Mouse (Mus musculus) cerebellum, adult 2 months (tissue): Measurements from ENCODE around the gene Gm17093.
"Not testable (repeated sequence)": the region's sequence is repeated elsewhere in the genome, so short reads cannot be mapped to it uniquely, and the experiment has no call there.

Experiments used
- CTCF ChIP-seq: fragments of 200-500 bp; IDR thresholded peaks from 2 replicates; pipeline ENCODE4 v1.5.1; 2011; ENCODE audit warnings: low read depth, mild to moderate bottlenecking, control low read depth, low read length, moderate library complexity, borderline replicate concordance; ENCODE audit not compliant: insufficient read depth
- POLR2A ChIP-seq: fragments of 200-500 bp; IDR thresholded peaks from 2 replicates; pipeline ENCODE4 v1.6.1; 2011; ENCODE audit warnings: low read length, control low read depth, borderline replicate concordance; ENCODE audit not compliant: insufficient read depth

GRCm38 (mm10) chr14:44547961-44548360 lies 29.9 kb downstream of the Gm17093 start:
- not testable (repeated sequence) for TF ChIP-seq CTCF, POLR2A
